Mouse (Mus musculus): ENCODE results near the gene Cntn3.

DNA sequence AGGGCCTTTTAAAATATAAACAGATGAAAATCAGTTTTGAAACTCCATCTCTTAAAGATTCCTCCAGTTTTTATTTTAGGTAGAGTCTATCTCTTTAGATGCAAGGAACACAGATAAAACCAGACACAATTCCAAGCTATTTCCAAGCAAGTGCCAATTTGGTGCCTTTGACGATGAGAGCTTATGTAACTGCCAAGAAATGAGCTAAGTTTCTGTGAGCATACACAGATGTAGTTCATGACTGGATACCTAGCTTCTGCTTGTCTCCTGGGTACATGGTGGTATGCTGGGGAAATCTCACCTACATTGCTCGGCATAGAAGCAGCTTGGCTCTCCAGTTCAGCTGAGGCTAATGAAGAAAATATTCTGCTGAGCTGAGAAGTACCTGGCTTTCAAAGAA, 246.2 kb downstream of the Cntn3 start:
- TF ChIP-seq CTCF (IDR thresholded peaks at IDR 0.05) (no peak), EP300 (IDR thresholded peaks at IDR 0.05) (no peak)
